Mouse (Mus musculus): ENCODE results near the gene Stx6. TPM values are rescaled to one million over a fixed set of nuclear protein-coding genes. Genes with fewer than 3 reads are reported as not detected.
A peak's percentile ranks its signal among the peaks of the same experiment; 100 is the strongest.

The Stx6 gene
- polyA plus RNA-seq, 1 experiment from 2014 or later: 62.8 TPM

GRCm38 (mm10) chr1:155192805-155193368 lies 34.4 kb downstream of the Stx6 start:
- H3K36me3 ChIP-seq (ENCODE audit: control insufficient read depth, insufficient read depth, low read length): peaks cover 13% of the 10 kb centered on the region
- H3K9ac ChIP-seq (ENCODE audit: low read depth, low read length): no peak overlapping the region
- no peaks in the 10 kb centered on the region for H3K27me3 ChIP-seq (ENCODE audit: control insufficient read depth, insufficient read depth, low read length)
- ATAC-seq (replicated peaks; ENCODE audit: insufficient number of reproducible peaks, low FRiP score, low TSS enrichment): no peak
- no peak overlapping the region for H3K4me2 ChIP-seq
- H3K9me3 ChIP-seq (replicated peaks; ENCODE audit: control insufficient read depth, low read length): no peaks in the 10 kb centered on the region
- no peak overlapping the region for H3K27ac ChIP-seq (ENCODE audit: low read depth, low read length)
- H3K4me1 ChIP-seq (ENCODE audit: control insufficient read depth, insufficient read depth, low read length): no peaks in the 10 kb centered on the region
- WGBS (ENCODE audit: insufficient replicate concordance): 80% methylated on average over 15 of the region's 15 CpGs
- no peak overlapping the region for H3K4me3 ChIP-seq (ENCODE audit: low read depth, low read length)

DNA sequence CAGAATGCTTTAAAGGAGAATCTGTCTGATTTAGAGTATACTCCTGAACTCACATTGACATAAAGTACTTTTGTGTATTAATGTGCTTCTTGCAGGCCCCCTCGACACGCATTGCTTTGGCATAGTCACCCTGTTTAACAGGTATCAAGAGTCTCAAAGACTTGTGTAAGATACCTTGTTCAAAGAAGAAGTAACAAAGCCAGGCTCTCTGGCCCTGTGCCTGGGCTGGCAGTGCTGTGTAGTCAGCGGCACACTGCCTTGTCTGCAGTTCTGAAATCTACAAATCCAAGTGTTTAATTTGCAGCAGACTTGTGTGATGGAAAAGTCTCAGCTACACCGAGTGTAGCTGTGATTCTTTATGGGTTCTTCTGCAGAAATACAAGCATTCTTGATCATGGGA lies 38.2 kb downstream of the Stx6 start:
- H3K9me3 ChIP-seq (replicated peaks; ENCODE audit: control insufficient read depth, low read length): no peaks in the 10 kb centered on the region
- H3K27ac ChIP-seq (ENCODE audit: low read depth, low read length): no peak overlapping the region
- peaks cover 10% of the 10 kb centered on the region; the same call in 1 of the 2 replicates for H3K4me1 ChIP-seq (ENCODE audit: control insufficient read depth, insufficient read depth, low read length)
- H3K4me2 ChIP-seq: no peak overlapping the region
- no peaks in the 10 kb centered on the region for H3K27me3 ChIP-seq (ENCODE audit: control insufficient read depth, insufficient read depth, low read length)
- H3K9ac ChIP-seq (ENCODE audit: low read depth, low read length): no peak overlapping the region
- no peak for ATAC-seq (replicated peaks; ENCODE audit: insufficient number of reproducible peaks, low FRiP score, low TSS enrichment)
- 89% methylated on average over 4 of the region's 4 CpGs for WGBS (ENCODE audit: insufficient replicate concordance)
- peaks cover 5% of the 10 kb centered on the region; the same call in 1 of the 2 replicates for H3K36me3 ChIP-seq (ENCODE audit: control insufficient read depth, insufficient read depth, low read length)
- H3K4me3 ChIP-seq (ENCODE audit: low read depth, low read length): no peak overlapping the region

DNA sequence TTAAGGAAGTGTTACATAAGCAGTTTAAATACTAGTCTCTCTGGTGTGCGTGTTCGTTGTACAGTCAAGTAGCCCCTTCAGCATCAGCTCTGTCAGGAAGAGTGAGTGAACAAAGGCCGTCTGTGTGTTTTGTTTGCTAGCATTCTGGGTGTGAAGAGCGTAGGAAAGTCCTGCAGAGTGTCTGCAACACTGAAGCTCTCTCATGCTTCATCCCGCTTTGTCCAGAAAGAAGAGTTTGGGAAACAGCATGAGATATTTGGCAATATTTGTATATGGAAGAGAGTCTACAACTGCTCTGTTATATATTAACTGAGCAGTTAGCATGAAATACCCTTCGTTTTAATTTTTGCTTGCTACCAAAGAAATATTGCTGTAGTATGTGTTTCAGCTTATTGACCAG lies 41.0 kb downstream of the Stx6 start:
- no peak overlapping the region for H3K4me2 ChIP-seq
- peaks cover 16% of the 10 kb centered on the region for H3K4me1 ChIP-seq (ENCODE audit: control insufficient read depth, insufficient read depth, low read length)
- peaks cover 2% of the 10 kb centered on the region; the same call in 1 of the 2 replicates for H3K36me3 ChIP-seq (ENCODE audit: control insufficient read depth, insufficient read depth, low read length)
- no peaks in the 10 kb centered on the region for H3K27me3 ChIP-seq (ENCODE audit: control insufficient read depth, insufficient read depth, low read length)
- ATAC-seq (replicated peaks; ENCODE audit: insufficient number of reproducible peaks, low FRiP score, low TSS enrichment): no peak
- H3K9ac ChIP-seq (ENCODE audit: low read depth, low read length): no peak overlapping the region
- H3K4me3 ChIP-seq (ENCODE audit: low read depth, low read length): no peak overlapping the region
- no peaks in the 10 kb centered on the region for H3K9me3 ChIP-seq (replicated peaks; ENCODE audit: control insufficient read depth, low read length)
- H3K27ac ChIP-seq (ENCODE audit: low read depth, low read length): no peak overlapping the region
- 70% methylated on average over 6 of the region's 6 CpGs for WGBS (ENCODE audit: insufficient replicate concordance)

GRCm38 (mm10) chr1:155200967-155201366 lies 42.5 kb downstream of the Stx6 start:
- peaks cover 4% of the 10 kb centered on the region; the same call in 1 of the 2 replicates for H3K36me3 ChIP-seq (ENCODE audit: control insufficient read depth, insufficient read depth, low read length)
- no peak overlapping the region for H3K4me3 ChIP-seq (ENCODE audit: low read depth, low read length)
- no peak overlapping the region for H3K27ac ChIP-seq (ENCODE audit: low read depth, low read length)
- no peaks in the 10 kb centered on the region for H3K9me3 ChIP-seq (replicated peaks; ENCODE audit: control insufficient read depth, low read length)
- H3K27me3 ChIP-seq (ENCODE audit: control insufficient read depth, insufficient read depth, low read length): no peaks in the 10 kb centered on the region
- 58% methylated on average over 2 of the region's 2 CpGs for WGBS (ENCODE audit: insufficient replicate concordance)
- no peak overlapping the region for H3K4me2 ChIP-seq
- peaks cover 25% of the 10 kb centered on the region for H3K4me1 ChIP-seq (ENCODE audit: control insufficient read depth, insufficient read depth, low read length)
- H3K9ac ChIP-seq (ENCODE audit: low read depth, low read length): no peak overlapping the region
- ATAC-seq (replicated peaks; ENCODE audit: insufficient number of reproducible peaks, low FRiP score, low TSS enrichment): no peak

DNA sequence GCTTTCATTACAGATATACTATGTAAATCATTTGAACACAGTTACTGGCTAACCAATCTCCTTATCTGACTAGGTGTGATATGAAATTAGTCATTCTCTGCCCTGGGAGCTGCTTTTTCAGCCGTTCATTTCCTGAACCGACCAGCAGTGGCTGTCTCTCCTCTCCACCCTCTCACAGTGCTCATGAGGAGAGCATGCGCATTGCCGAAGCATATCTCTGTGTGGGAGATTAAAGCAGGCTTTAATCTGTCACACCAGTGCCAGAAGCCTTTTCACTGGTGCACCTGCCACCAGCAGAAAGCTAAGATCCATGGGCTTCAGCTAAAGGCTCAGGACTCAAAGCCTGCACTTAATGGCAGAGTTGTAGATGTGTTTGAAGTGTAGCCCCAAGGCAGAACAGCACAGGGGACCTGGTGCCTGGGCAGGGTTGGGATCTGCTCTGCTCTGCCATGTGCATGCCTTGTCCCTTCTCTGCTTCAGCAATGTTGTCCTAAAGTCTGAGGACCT lies 42.9 kb downstream of the Stx6 start:
- ATAC-seq (replicated peaks; ENCODE audit: insufficient number of reproducible peaks, low FRiP score, low TSS enrichment): no peak
- WGBS (ENCODE audit: insufficient replicate concordance): 34% methylated on average over 4 of the region's 4 CpGs
- Histone ChIP-seq H3K4me2 (no peak overlapping the region), H3K4me1 (ENCODE audit: control insufficient read depth, insufficient read depth, low read length) (peaks cover 29% of the 10 kb centered on the region), H3K9me3 (replicated peaks; ENCODE audit: control insufficient read depth, low read length) (no peaks in the 10 kb centered on the region), H3K27ac (ENCODE audit: low read depth, low read length) (no peak overlapping the region; the same call in 1 of the 2 replicates), H3K9ac (ENCODE audit: low read depth, low read length) (0 out of 2 replicates have a peak overlapping the region, but pooled peaks have one; percentile 12), H3K4me3 (ENCODE audit: low read depth, low read length) (no peak overlapping the region), H3K27me3 (ENCODE audit: control insufficient read depth, insufficient read depth, low read length) (no peaks in the 10 kb centered on the region), H3K36me3 (ENCODE audit: control insufficient read depth, insufficient read depth, low read length) (peaks cover 4% of the 10 kb centered on the region; the same call in 1 of the 2 replicates)

DNA sequence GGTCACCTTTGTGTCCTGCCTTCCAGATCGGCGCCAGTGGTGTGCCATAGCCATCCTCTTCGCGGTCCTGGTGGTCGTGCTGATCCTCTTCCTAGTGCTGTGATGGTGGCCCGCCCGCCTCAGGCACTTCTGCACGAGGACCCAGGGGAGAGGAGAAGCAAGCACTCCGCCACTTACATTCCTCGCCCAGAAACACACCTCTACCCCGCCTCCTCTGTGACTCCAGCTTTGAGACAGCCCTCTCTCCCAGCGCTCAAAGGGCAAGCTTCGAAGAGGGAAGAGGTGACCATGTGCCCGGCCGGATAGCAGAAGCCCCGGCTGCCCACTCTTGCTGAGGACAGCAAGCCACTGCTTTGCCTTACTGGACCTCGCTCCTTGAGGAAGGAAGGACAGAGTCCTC lies 43.4 kb downstream of the Stx6 start:
- H3K36me3 ChIP-seq (ENCODE audit: control insufficient read depth, insufficient read depth, low read length): peaks cover 4% of the 10 kb centered on the region; the same call in 1 of the 2 replicates
- peaks cover 32% of the 10 kb centered on the region for H3K4me1 ChIP-seq (ENCODE audit: control insufficient read depth, insufficient read depth, low read length)
- H3K4me2 ChIP-seq: no peak overlapping the region
- 78% methylated on average over 17 of the region's 17 CpGs for WGBS (ENCODE audit: insufficient replicate concordance)
- ATAC-seq (replicated peaks; ENCODE audit: insufficient number of reproducible peaks, low FRiP score, low TSS enrichment): no peak
- 0 out of 2 replicates have a peak overlapping the region, but pooled peaks have one; percentile 12 for H3K9ac ChIP-seq (ENCODE audit: low read depth, low read length)
- no peaks in the 10 kb centered on the region for H3K9me3 ChIP-seq (replicated peaks; ENCODE audit: control insufficient read depth, low read length)
- no peaks in the 10 kb centered on the region for H3K27me3 ChIP-seq (ENCODE audit: control insufficient read depth, insufficient read depth, low read length)
- no peak overlapping the region for H3K4me3 ChIP-seq (ENCODE audit: low read depth, low read length)
- H3K27ac ChIP-seq (ENCODE audit: low read depth, low read length): no peak overlapping the region; the same call in 1 of the 2 replicates

GRCm38 (mm10) chr1:155202472-155202871 lies 44.0 kb downstream of the Stx6 start:
- peaks cover 32% of the 10 kb centered on the region for H3K4me1 ChIP-seq (ENCODE audit: control insufficient read depth, insufficient read depth, low read length)
- H3K36me3 ChIP-seq (ENCODE audit: control insufficient read depth, insufficient read depth, low read length): peaks cover 4% of the 10 kb centered on the region; the same call in 1 of the 2 replicates

GRCm38 (mm10) chr1:155203101-155203500 lies 44.6 kb downstream of the Stx6 start:
- Histone ChIP-seq H3K27me3 (ENCODE audit: control insufficient read depth, insufficient read depth, low read length) (no peaks in the 10 kb centered on the region), H3K4me1 (ENCODE audit: control insufficient read depth, insufficient read depth, low read length) (peaks cover 32% of the 10 kb centered on the region), H3K9me3 (replicated peaks; ENCODE audit: control insufficient read depth, low read length) (no peaks in the 10 kb centered on the region), H3K36me3 (ENCODE audit: control insufficient read depth, insufficient read depth, low read length) (peaks cover 4% of the 10 kb centered on the region; the same call in 1 of the 2 replicates), H3K9ac (ENCODE audit: low read depth, low read length) (no peak overlapping the region), H3K4me2 (no peak overlapping the region), H3K27ac (ENCODE audit: low read depth, low read length) (no peak overlapping the region), H3K4me3 (ENCODE audit: low read depth, low read length) (no peak overlapping the region)
- ATAC-seq (replicated peaks; ENCODE audit: insufficient number of reproducible peaks, low FRiP score, low TSS enrichment): no peak
- WGBS (ENCODE audit: insufficient replicate concordance): 85% methylated on average over 7 of the region's 7 CpGs

More at GRCm38 (mm10) chr1:155202472-155202871, 44.0 kb downstream of the Stx6 start:
- H3K27ac ChIP-seq (ENCODE audit: low read depth, low read length): no peak overlapping the region
- no peaks in the 10 kb centered on the region for H3K9me3 ChIP-seq (replicated peaks; ENCODE audit: control insufficient read depth, low read length)
- H3K9ac ChIP-seq (ENCODE audit: low read depth, low read length): no peak overlapping the region
- H3K4me2 ChIP-seq: no peak overlapping the region
- no peak for ATAC-seq (replicated peaks; ENCODE audit: insufficient number of reproducible peaks, low FRiP score, low TSS enrichment)
- H3K27me3 ChIP-seq (ENCODE audit: control insufficient read depth, insufficient read depth, low read length): no peaks in the 10 kb centered on the region
- no peak overlapping the region for H3K4me3 ChIP-seq (ENCODE audit: low read depth, low read length)
- WGBS (ENCODE audit: insufficient replicate concordance): 72% methylated on average over 5 of the region's 5 CpGs

- no peak for ATAC-seq (replicated peaks; ENCODE audit: insufficient number of reproducible peaks, low FRiP score, low TSS enrichment)
- Histone ChIP-seq H3K4me3 (ENCODE audit: low read depth, low read length) (no peak overlapping the region), H3K9me3 (replicated peaks; ENCODE audit: control insufficient read depth, low read length) (no peaks in the 10 kb centered on the region), H3K27ac (ENCODE audit: low read depth, low read length) (no peak overlapping the region), H3K36me3 (ENCODE audit: control insufficient read depth, insufficient read depth, low read length) (peaks cover 4% of the 10 kb centered on the region; the same call in 1 of the 2 replicates), H3K4me1 (ENCODE audit: control insufficient read depth, insufficient read depth, low read length) (peaks cover 32% of the 10 kb centered on the region), H3K4me2 (no peak overlapping the region), H3K27me3 (ENCODE audit: control insufficient read depth, insufficient read depth, low read length) (no peaks in the 10 kb centered on the region), H3K9ac (ENCODE audit: low read depth, low read length) (no peak overlapping the region)
- 92% methylated on average over 12 of the region's 12 CpGs for WGBS (ENCODE audit: insufficient replicate concordance)
Observed at GRCm38 (mm10) chr1:155203954-155204353, 45.4 kb downstream of the Stx6 start.
